Mouse (Mus musculus) central nervous system, embryonic 18 days (tissue): ENCODE results near the gene 1700001K19Rik. TPM values are rescaled to one million over a fixed set of nuclear protein-coding genes. Genes with fewer than 3 reads are reported as not detected.

Experiments
- polyA plus RNA-seq: library from polyadenylated mRNA; depleted of rRNA; stranded (reverse); fragments of >200 nt; gene quantifications from 2 replicates; pipeline ENCODE4 v1.2.3, GENCODE M21; 2012; rRNA removed

Gene 1700001K19Rik
- not detected in 2 replicates for polyA plus RNA-seq

DNA sequence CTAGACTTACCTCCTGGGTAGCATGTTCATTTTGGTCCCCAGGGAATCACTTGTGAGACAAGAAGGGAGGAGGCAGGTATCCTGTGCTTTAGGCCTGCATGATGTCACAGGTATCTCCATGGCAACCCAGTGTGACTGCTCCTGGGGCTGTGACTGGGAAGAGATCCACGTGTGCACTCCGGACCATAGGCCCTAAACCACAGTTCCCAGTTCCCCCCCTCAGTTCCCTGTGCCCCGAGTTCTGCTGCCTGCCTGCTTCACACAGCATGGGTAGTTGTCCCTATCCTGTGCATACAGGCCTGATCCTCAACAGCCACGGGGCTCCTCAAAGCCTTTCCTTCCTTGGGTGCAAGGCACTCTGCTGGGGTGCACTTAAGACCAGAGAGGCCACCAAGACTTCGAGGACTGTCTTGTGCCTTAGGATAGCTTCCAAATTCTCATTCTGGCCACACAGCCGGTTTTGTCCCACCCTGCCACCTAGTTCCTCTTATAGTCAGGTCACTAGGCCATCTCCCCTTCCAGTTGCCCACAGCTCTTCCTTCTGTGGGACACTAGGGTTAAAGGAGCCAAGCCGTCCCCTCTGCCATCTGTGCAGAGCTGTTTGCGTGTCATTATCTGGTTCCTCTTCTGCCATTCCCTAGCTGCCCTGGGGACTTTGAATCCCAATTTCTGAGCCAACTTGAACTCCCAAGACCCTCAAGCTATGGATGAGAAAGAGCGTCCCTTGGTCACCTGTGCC, at the start of gene 1700001K19Rik:
Gene 1700001K19Rik, minus strand, starts transcription at position 59 of the 739 bp plus-strand sequence.

DNA sequence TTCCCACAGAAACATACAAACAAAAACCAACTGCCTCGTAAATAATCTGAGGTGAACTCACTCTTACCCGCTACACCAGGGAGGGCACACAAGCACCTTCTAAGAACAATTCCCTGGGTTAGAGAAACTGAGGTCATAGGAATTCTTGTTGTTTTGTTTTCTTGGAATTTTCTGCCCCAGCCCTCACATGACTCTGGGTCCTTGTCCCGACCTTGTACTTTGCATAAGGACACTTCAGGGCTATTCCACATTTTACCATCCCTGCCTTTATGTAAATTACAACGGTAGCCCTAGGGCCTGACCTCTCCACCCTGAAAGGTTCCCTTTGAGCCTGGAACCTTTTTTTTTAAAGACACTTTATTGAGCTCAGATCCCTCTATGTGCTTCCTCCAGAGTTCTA, 20.1 kb upstream of the 1700001K19Rik start, which contains the start of gene Hsp90aa1:
Gene Hsp90aa1, minus strand, starts transcription at position 173 of the 400 bp plus-strand sequence.

Other genes with a start within 250 kb of the 1700001K19Rik start
- gene Ppp2r5c, start 235.5 kb downstream of the 1700001K19Rik start, polyA plus RNA-seq: 94.9 and 98.9 TPM in 2 replicates
- gene Dync1h1, start 81.2 kb downstream of the 1700001K19Rik start, polyA plus RNA-seq: 301 and 309 TPM in 2 replicates
- 465 and 502 TPM in 2 replicates for gene Hsp90aa1, start 20.1 kb upstream of the 1700001K19Rik start, polyA plus RNA-seq
- gene Wdr20, start 55.3 kb upstream of the 1700001K19Rik start, polyA plus RNA-seq: 27.8 and 28.9 TPM in 2 replicates
- 16.1 and 16.2 TPM in 2 replicates for gene Mok, start 158.3 kb upstream of the 1700001K19Rik start, polyA plus RNA-seq
- gene Zfp839, start 167.6 kb upstream of the 1700001K19Rik start, polyA plus RNA-seq: 3.8 and 4.4 TPM in 2 replicates
- gene Cinp, start 206.5 kb upstream of the 1700001K19Rik start, polyA plus RNA-seq: 101 and 102 TPM in 2 replicates
- 18.0 and 19.4 TPM in 2 replicates for gene Tecpr2, start 206.6 kb upstream of the 1700001K19Rik start, polyA plus RNA-seq